Mouse (Mus musculus) heart, postnatal 0 days (tissue): ENCODE data around the gene Ehbp1. TPM values are rescaled to one million over a fixed set of nuclear protein-coding genes. Genes with fewer than 3 reads are reported as not detected.

Source experiments
- ATAC-seq: fragments of 200-750 bp; cut with Nextera tagmentation; 2 replicates; pipeline ENCODE4 v1.8.0; 2017; ENCODE audit warnings: low read depth, moderate number of reproducible peaks, moderate library complexity; ENCODE audit not compliant: insufficient read depth
- DNase-seq: peaks from one replicate; pipeline ENCODE4 v3.0.0-alpha.2; 2016; ENCODE audit warnings: low spot score
- H3K27ac ChIP-seq: fragments of 300-500 bp; sonication (generic); 2 replicates; pipeline ENCODE4 v1.5.1; 2014; ENCODE audit warnings: low read depth, mild to moderate bottlenecking
- H3K27me3 ChIP-seq: fragments of 300-500 bp; sonication (generic); 2 replicates; pipeline ENCODE4 v1.6.1; 2014; ENCODE audit warnings: low read length, mixed read lengths; ENCODE audit not compliant: control insufficient read depth, insufficient read depth
- H3K36me3 ChIP-seq: fragments of 300-500 bp; sonication (generic); replicated peaks from 2 replicates; pipeline ENCODE4 v1.6.1; 2014; ENCODE audit warnings: low read length, mixed read lengths; ENCODE audit not compliant: control insufficient read depth, insufficient read depth
- H3K4me1 ChIP-seq: fragments of 300-500 bp; sonication (generic); 2 replicates; pipeline ENCODE4 v1.6.1; 2014; ENCODE audit warnings: antibody characterized with exemption; ENCODE audit not compliant: control insufficient read depth, insufficient read depth
- H3K4me2 ChIP-seq: fragments of 300-500 bp; sonication (generic); 2 replicates; pipeline ENCODE4 v1.6.1; 2014; ENCODE audit warnings: low read depth, mild to moderate bottlenecking, low read length, moderate library complexity
- H3K4me3 ChIP-seq: fragments of 300-500 bp; sonication (generic); 2 replicates; pipeline ENCODE4 v1.5.1; 2014; ENCODE audit warnings: low read depth, low read length
- H3K9ac ChIP-seq: fragments of 300-500 bp; sonication (generic); replicated peaks from 2 replicates; pipeline ENCODE4 v1.6.1; 2014; ENCODE audit warnings: low read depth, low read length, mixed read lengths
- H3K9me3 ChIP-seq: fragments of 300-500 bp; sonication (generic); replicated peaks from 2 replicates; pipeline ENCODE4 v1.6.1; 2016; ENCODE audit warnings: low read length; ENCODE audit not compliant: control insufficient read depth
- CTCF ChIP-seq: IDR thresholded peaks from 2 replicates; pipeline ENCODE4 v1.5.1; 2016; ENCODE audit warnings: antibody characterized with exemption, control low read depth, low read depth
- EP300 ChIP-seq: IDR thresholded peaks from 2 replicates; pipeline ENCODE4 v1.6.1; 2016; ENCODE audit warnings: antibody characterized with exemption, low read depth
- WGBS: fragments of 180-500 bp; shearing (Covaris S2); extraction: QIAGEN DNeasy Blood & Tissue Kit; methylation state at CpG from one replicate; pipeline ENCODE4 v1.1.7; 2014; 5-methylcytosine and 5-hydroxymethylcytosine counted together
- polyA plus RNA-seq: library from polyadenylated mRNA; unstranded; fragments of >200 nt; fragmentation: Nextera tagmentation; extraction: Ambion mirVana; gene quantifications from 2 replicates; pipeline ENCODE4 v1.2.1, GENCODE M21; 2015
- total RNA-seq: library from RNA; depleted of rRNA; stranded (reverse); fragments of >200 nt; gene quantifications from 2 replicates; pipeline ENCODE4 v1.2.3, GENCODE M21; 2014; ENCODE audit warnings: low replicate concordance

Ehbp1 gene
- total and polyA plus RNA-seq, 2 experiments from 2014 or later = 35.9 to 53.5 TPM

DNA sequence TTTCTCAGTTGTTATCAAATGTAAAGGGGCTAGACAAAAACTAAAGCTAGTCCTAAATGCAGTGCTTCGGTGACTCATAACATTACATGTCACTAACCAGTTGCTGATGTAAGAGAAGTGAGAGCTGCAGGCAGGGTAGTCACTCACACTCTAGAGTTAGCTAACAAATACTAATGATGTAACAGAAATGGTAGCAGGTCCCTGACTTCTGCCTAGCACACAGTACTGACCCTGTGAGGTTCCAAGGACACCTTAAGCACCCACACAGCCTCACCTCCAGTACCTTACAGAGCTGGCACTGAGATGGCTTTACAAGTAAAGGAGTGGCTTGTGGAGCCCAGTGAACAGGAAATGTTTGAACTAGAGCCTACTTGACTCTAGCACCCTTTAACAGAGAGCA, 86.7 kb downstream of the Ehbp1 start:
- Histone ChIP-seq H3K4me3 (no peak overlapping the region), H3K27ac (no peak overlapping the region), H3K27me3 (no peaks in the 10 kb centered on the region), H3K9ac (no peak overlapping the region), H3K36me3 (no peaks in the 10 kb centered on the region), H3K4me2 (no peak overlapping the region), H3K9me3 (peaks cover 2% of the 10 kb centered on the region; the same call in 1 of the 2 replicates), H3K4me1 (no peaks in the 10 kb centered on the region)
- DNase-seq (no peak), ATAC-seq (no peak)
- TF ChIP-seq CTCF = no peak
- TF ChIP-seq EP300 = no peak
- WGBS = 85% methylated on average over 1 of the region's 1 CpGs

DNA sequence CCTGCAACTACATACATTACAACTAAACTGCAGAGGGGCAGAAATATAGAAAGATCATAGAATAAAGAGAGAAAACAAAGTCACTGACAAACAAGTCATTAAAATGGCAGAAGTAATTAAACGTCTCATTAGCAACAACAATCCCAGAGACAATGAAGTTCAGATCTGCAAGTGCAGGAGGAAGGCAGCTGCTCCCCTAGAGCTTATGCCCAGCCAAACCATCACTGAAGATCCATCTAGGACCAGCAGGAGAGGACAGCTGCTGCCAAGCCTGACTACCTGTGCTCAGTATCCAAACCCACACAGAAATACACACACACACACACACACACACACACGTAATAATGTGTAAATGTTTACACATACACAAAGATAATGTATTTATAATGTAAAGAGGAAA, 92.7 kb downstream of the Ehbp1 start:
- no peak for DNase-seq
- ATAC-seq = no peak
- Histone ChIP-seq H3K9me3 (peaks cover 8% of the 10 kb centered on the region; the same call in 1 of the 2 replicates), H3K27ac (no peak overlapping the region), H3K9ac (no peak overlapping the region), H3K4me2 (no peak overlapping the region), H3K36me3 (no peaks in the 10 kb centered on the region), H3K27me3 (no peaks in the 10 kb centered on the region), H3K4me3 (no peak overlapping the region), H3K4me1 (no peaks in the 10 kb centered on the region)
- TF ChIP-seq CTCF (no peak), EP300 (no peak)
- whole genome bisulfite sequencing = 89% methylated on average over 2 of the region's 2 CpGs

DNA sequence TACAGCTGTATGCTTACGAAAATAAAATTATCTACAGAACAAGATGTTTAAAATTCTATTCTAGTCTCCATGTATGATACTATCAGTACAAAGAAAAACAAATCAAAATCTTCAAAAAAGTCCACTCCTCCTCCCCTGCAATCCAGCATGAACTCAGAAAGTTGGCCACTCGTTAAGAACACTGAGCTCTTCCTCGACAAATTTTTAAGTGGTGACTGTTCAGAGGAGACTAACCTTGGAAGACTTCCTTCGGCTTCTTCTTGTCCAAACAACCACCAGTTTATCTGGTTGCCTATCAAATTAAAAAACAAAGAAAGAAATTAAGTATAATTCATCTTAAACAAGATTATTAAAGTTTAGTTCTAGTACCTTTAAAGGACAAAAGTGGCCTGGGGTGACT, 94.4 kb downstream of the Ehbp1 start:
- Histone ChIP-seq H3K4me3 (no peak overlapping the region), H3K9me3 (peaks cover 8% of the 10 kb centered on the region; the same call in 1 of the 2 replicates), H3K27ac (no peak overlapping the region), H3K36me3 (no peaks in the 10 kb centered on the region), H3K4me1 (no peaks in the 10 kb centered on the region), H3K4me2 (no peak overlapping the region), H3K27me3 (no peaks in the 10 kb centered on the region), H3K9ac (no peak overlapping the region)
- DNase-seq (no peak), ATAC-seq (no peak)
- TF ChIP-seq CTCF (no peak), EP300 (no peak)
- WGBS = 63% methylated on average over 4 of the region's 4 CpGs

DNA sequence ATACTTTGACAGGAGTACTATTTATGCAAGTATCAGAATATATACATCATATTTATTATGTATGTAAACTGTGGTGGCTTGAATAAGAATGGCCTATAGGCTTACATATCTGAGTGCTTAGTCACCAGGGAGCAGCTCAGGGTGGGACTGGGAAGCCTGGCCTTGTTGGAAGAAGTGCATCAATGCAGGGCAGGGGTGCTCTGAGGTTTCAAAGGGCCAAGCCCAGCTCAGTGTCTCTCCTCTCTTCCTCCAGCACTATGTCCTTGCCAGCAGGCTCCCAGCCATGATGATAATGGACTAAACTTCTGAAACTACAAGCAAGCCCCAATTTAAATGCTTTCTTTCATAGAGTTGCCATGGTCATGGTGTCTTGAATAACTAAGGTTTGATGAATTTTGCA, 95.0 kb downstream of the Ehbp1 start:
- Histone ChIP-seq H3K9me3 (peaks cover 8% of the 10 kb centered on the region; the same call in 1 of the 2 replicates), H3K36me3 (no peaks in the 10 kb centered on the region), H3K27me3 (no peaks in the 10 kb centered on the region), H3K9ac (no peak overlapping the region), H3K4me1 (no peaks in the 10 kb centered on the region), H3K4me2 (no peak overlapping the region), H3K27ac (no peak overlapping the region), H3K4me3 (no peak overlapping the region)
- DNase-seq (no peak), ATAC-seq (no peak)
- no peak for TF ChIP-seq EP300

DNA sequence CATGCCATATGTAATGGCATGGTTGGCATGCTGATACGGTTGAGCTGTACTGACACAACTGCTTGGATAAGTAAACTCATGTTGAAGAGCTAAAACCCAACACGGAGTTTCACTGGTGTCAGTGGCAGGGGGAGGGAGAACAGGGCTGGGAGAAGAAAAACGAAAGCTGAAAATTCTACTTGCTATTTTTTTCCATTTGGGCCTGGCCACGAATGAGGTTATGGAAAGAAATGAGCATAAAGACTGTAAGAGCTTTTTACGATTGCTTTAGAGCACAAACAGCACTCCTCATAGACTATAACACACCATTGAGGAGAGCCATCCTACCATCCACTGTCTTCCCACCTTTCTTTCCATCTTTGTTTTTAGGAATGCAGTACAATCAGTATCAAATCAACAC, 106.5 kb downstream of the Ehbp1 start:
- ATAC-seq = no peak
- no peaks in the 10 kb centered on the region for H3K4me1 ChIP-seq
- no peak overlapping the region for H3K27ac ChIP-seq
- no peaks in the 10 kb centered on the region for H3K9me3 ChIP-seq
- WGBS = 81% methylated on average over 5 of the region's 5 CpGs
- H3K4me3 ChIP-seq = no peak overlapping the region
- DNase-seq = no peak
- H3K4me2 ChIP-seq = no peak overlapping the region
- H3K27me3 ChIP-seq = no peaks in the 10 kb centered on the region
- TF ChIP-seq EP300 (no peak), CTCF (no peak)
- no peaks in the 10 kb centered on the region for H3K36me3 ChIP-seq
- no peak overlapping the region for H3K9ac ChIP-seq

DNA sequence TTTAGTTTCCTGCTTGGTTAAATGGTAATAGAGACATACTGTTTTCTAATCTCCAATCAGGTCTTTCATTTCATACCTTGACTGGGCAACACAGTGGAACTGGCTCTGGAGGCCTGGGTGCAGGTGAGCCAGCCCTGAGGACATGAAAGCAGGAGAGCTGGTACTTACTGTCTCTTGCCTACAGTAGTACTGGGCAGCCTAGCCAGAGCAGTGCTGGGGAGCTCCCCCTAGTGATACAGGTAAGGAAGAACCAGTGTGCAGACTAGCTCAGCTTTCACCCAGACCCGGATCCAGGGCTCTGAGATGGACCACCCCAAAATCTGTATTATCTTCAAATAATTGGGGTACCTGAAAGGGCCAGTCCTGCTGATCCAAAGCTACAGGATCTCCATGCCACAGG, 107.4 kb downstream of the Ehbp1 start:
- Histone ChIP-seq H3K36me3 (no peaks in the 10 kb centered on the region), H3K9ac (no peak overlapping the region), H3K4me1 (no peaks in the 10 kb centered on the region), H3K4me2 (no peak overlapping the region), H3K27ac (no peak overlapping the region), H3K27me3 (no peaks in the 10 kb centered on the region), H3K9me3 (no peaks in the 10 kb centered on the region), H3K4me3 (no peak overlapping the region)
- 73% methylated on average over 1 of the region's 1 CpGs for WGBS
- no peak; the same call in 1 of the 2 replicates for ATAC-seq
- TF ChIP-seq EP300 = no peak
- TF ChIP-seq CTCF = peak; percentile 22; the same call in 1 of the 2 replicates
- no peak for DNase-seq
